ENCODE assay signal across 22 mouse cellular contexts in the genomic region with DNA sequence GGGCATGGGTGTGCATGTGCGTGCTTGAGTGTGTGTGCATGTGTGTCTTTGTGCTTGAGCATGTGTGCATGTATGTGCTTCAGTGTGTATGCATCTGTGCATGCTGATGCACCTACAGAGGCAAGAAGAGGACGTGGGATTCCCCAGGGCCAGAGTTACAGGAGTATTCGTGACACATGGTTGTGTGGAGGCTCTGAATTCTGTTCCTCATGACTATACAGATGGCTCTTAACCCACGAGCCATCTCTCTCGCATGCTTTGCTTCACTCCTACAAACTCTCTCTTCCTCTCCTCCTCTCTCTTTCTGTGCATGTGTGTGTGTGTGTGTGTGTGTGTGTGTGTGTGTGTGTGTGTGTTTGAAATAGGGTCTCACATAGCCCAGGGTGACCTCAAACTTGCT. TPM values are rescaled to one million over a fixed set of nuclear protein-coding genes. Genes with fewer than 3 reads are reported as not detected.
DNase-seq lines count a peak whose midpoint lies in the region; ATAC-seq lines count a peak whose summit lies in the region.
"Had no signal": no experiment of that assay in that cellular context is flagged by ENCODE, and none has a peak within 500 bp of the region (broad histone marks: within the 10 kb centered on the region; RNA-seq: fewer than 3 reads in every experiment).

No protein-coding gene starts in this region.

- no peak for ATAC-seq in hindbrain, embryonic 12.5 days (ENCODE audit: low FRiP score)
- ATAC-seq: forebrain, embryonic 13.5 days; forebrain, embryonic 15.5 days had no signal

- no peak overlapping the region for H3K4me3 ChIP-seq in hindbrain, embryonic 12.5 days
- H3K4me3 ChIP-seq: embryonic facial prominence, embryonic 10.5 days; embryonic facial prominence, embryonic 12.5 days; forebrain, embryonic 13.5 days; forebrain, embryonic 15.5 days had no signal

- H3K9me3 ChIP-seq in hindbrain, embryonic 12.5 days (replicated peaks) = no peaks in the 10 kb centered on the region
- H3K9me3 ChIP-seq: embryonic facial prominence, embryonic 10.5 days; embryonic facial prominence, embryonic 12.5 days; forebrain, embryonic 13.5 days; forebrain, embryonic 15.5 days had no signal

- H3K27me3 ChIP-seq in hindbrain, embryonic 12.5 days = no peaks in the 10 kb centered on the region
- H3K27me3 ChIP-seq: embryonic facial prominence, embryonic 12.5 days; forebrain, embryonic 13.5 days; forebrain, embryonic 15.5 days had no signal

- no peak overlapping the region for H3K9ac ChIP-seq in hindbrain, embryonic 12.5 days
- H3K9ac ChIP-seq: embryonic facial prominence, embryonic 12.5 days; forebrain, embryonic 13.5 days; forebrain, embryonic 15.5 days had no signal

- H3K4me2 ChIP-seq in hindbrain, embryonic 12.5 days (replicated peaks) = no peak overlapping the region
- H3K4me2 ChIP-seq: embryonic facial prominence, embryonic 12.5 days; forebrain, embryonic 13.5 days; forebrain, embryonic 15.5 days had no signal

- H3K4me1 ChIP-seq in hindbrain, embryonic 12.5 days = peaks cover 16% of the 10 kb centered on the region
- H3K4me1 ChIP-seq: forebrain, embryonic 15.5 days had no signal

- no peaks in the 10 kb centered on the region for H3K36me3 ChIP-seq in hindbrain, embryonic 12.5 days
- H3K36me3 ChIP-seq: embryonic facial prominence, embryonic 10.5 days; embryonic facial prominence, embryonic 12.5 days; forebrain, embryonic 15.5 days had no signal

- no peak overlapping the region for H3K27ac ChIP-seq in hindbrain, embryonic 12.5 days
- H3K27ac ChIP-seq: embryonic facial prominence, embryonic 10.5 days; embryonic facial prominence, embryonic 12.5 days; forebrain, embryonic 13.5 days; forebrain, embryonic 15.5 days had no signal

- peak; percentile 14 for DNase-seq in heart, adult 11 months
- no peak for DNase-seq in heart, adult 9 months (ENCODE audit: low spot score in 2 of 2)
- peak; percentile 52 for DNase-seq in layer of hippocampus, adult 9-11 months
- no peak for DNase-seq in layer of hippocampus, postnatal 25 days (ENCODE audit: extremely low spot score in 1 of 2, low spot score in 1 of 2)
- DNase-seq in right cerebral cortex, adult 18-20 months = peak; percentile 53
- DNase-seq in right cerebral cortex, postnatal 36 days (ENCODE audit: low spot score in 2 of 2) = no peak
- peak; percentile 70 for DNase-seq in telencephalon, adult 2 months (ENCODE audit: low read depth, low spot score)
- DNase-seq: adrenal gland, adult 2 months; adrenal gland, postnatal 10 days; adrenal gland, postnatal 25 days; cerebellum, adult 11-12 months; cerebellum, adult 2 months; cerebellum, adult 9-10 months; cerebellum, postnatal 10 days; cerebellum, postnatal 25 days had no signal

- 83% methylated on average over 5 of the region's 5 CpGs for WGBS in hindbrain, embryonic 12.5 days

RNA-seq across cellular contexts. Expression of gene Oprd1, which starts 25.5 kb away (rescaled TPM):
- 10 to 100 TPM in 1 of 2 experiments, 1 to 10 TPM in 1; 10.0 to 11.2 TPM for total RNA-seq in layer of hippocampus, postnatal 25 days (2021)
- 0.08 and 0.18 TPM in 2 replicates for polyA plus RNA-seq in hindbrain, embryonic 12.5 days (2016; fragmentation: Nextera tagmentation; extraction: Ambion mirVana)
- total RNA-seq: MEL had no signal
- polyA plus RNA-seq: forebrain, embryonic 11.5 days had no signal

RNA-seq across cellular contexts. Expression of gene Ythdf2, which starts 42.3 kb away (rescaled TPM):
- 10 to 100 TPM; 42.6 to 47.9 TPM for total RNA-seq in layer of hippocampus, postnatal 25 days (2021)
- polyA plus RNA-seq in hindbrain, embryonic 12.5 days (2016; fragmentation: Nextera tagmentation; extraction: Ambion mirVana) = 141 and 149 TPM in 2 replicates

Comparison
In these comparisons a context has a peak if more than half of its experiments do, and no peak if none do; other contexts are left out.
1. DNase-seq: peak in heart, adult 11 months (single experiment), layer of hippocampus, adult 9-11 months (single experiment), right cerebral cortex, adult 18-20 months (single experiment) and telencephalon, adult 2 months (single experiment); none in heart, adult 9 months (0 of 2), layer of hippocampus, postnatal 25 days (0 of 2) and right cerebral cortex, postnatal 36 days (0 of 2).